Mouse (Mus musculus) liver, adult 2 months (tissue): ENCODE measurements around the gene Rab25.

ENCODE experiments used
- CTCF ChIP-seq: fragments of 200-500 bp; IDR thresholded peaks from 2 replicates; pipeline ENCODE4 v1.5.1; 2011; ENCODE audit warnings: low read depth, low read length, control low read depth
- POLR2A ChIP-seq: fragments of 200-500 bp; IDR thresholded peaks from 2 replicates; pipeline ENCODE4 v1.6.1; 2011; ENCODE audit warnings: low read length, control low read depth; ENCODE audit not compliant: insufficient read depth; ENCODE audit errors: extremely low read depth

DNA sequence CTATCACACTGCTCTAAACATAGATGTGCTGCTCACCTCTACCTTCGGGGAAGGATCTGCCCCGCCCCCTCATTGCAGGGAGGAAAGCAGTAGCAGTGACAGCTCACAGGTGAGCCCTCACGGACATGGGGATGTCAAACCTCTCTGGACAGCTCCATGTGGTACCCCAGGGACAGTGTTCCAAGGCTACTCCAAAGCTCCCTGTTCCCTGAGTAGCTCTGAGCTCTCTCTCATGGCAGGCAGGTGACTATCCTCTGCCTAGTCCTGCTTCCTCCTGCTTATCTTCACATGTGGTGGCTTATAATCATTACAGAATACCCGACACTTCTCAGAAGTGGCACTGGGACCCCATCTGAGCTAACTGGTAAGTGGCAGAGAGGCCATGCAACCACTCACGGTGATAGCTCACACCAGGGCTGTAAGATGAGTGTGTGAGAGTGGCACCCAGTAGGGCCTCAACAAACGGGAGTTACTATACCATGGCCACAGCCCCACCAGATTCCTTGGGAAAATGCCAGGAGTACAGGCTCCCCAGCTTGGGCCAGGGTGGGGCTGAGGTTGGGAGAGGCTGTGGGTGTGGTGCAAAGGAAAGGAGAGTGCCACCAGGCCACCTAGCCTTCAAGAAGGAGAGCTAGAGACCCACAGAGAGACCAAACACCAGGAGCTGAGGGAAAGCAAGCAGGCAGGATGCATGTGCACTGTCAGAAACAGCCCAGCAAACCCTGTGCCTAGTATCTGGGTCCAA, 1.3 kb downstream of the Rab25 start:
- TF ChIP-seq POLR2A (no peak), CTCF (no peak)
